Mouse (Mus musculus) embryonic facial prominence, embryonic 12.5 days (tissue): ENCODE measurements around the gene Cradd. TPM values are rescaled to one million over a fixed set of nuclear protein-coding genes. Genes with fewer than 3 reads are reported as not detected.

Source experiments
- ATAC-seq: fragments of 200-750 bp; cut with Nextera tagmentation; 2 replicates; pipeline ENCODE4 v1.8.0; 2017; ENCODE audit not compliant: insufficient number of reproducible peaks, insufficient read depth, low FRiP score, low TSS enrichment
- H3K27ac ChIP-seq: fragments of 300-500 bp; sonication (generic); 2 replicates; pipeline ENCODE4 v1.5.1; 2016; ENCODE audit warnings: mild to moderate bottlenecking
- H3K27me3 ChIP-seq: fragments of 300-500 bp; sonication (generic); 2 replicates; pipeline ENCODE4 v1.6.1; 2016; ENCODE audit warnings: mild to moderate bottlenecking, moderate library complexity
- H3K36me3 ChIP-seq: fragments of 300-500 bp; sonication (generic); 2 replicates; pipeline ENCODE4 v1.6.1; 2016; ENCODE audit warnings: mild to moderate bottlenecking
- H3K4me1 ChIP-seq: fragments of 300-500 bp; sonication (generic); 2 replicates; pipeline ENCODE4 v1.6.1; 2016
- H3K4me2 ChIP-seq: fragments of 300-500 bp; sonication (generic); replicated peaks from 2 replicates; pipeline ENCODE4 v1.6.1; 2016; ENCODE audit warnings: mild to moderate bottlenecking, moderate library complexity
- H3K4me3 ChIP-seq: fragments of 300-500 bp; sonication (generic); 2 replicates; pipeline ENCODE4 v1.5.1; 2016; ENCODE audit warnings: mild to moderate bottlenecking
- H3K9ac ChIP-seq: fragments of 300-500 bp; sonication (generic); 2 replicates; pipeline ENCODE4 v1.6.1; 2016; ENCODE audit warnings: mild to moderate bottlenecking, moderate library complexity
- H3K9me3 ChIP-seq: fragments of 300-500 bp; sonication (generic); 2 replicates; pipeline ENCODE4 v1.6.1; 2016; ENCODE audit warnings: mild to moderate bottlenecking, moderate library complexity
- WGBS: fragments of 180-500 bp; shearing (Covaris S2); methylation state at CpG from one replicate; pipeline ENCODE4 v1.1.7; 2016; 5-methylcytosine and 5-hydroxymethylcytosine counted together
- polyA plus RNA-seq: library from polyadenylated mRNA; unstranded; fragments of >200 nt; fragmentation: Nextera tagmentation; extraction: Ambion mirVana; gene quantifications from 2 replicates; pipeline ENCODE4 v1.2.1, GENCODE M21; 2016

The Cradd gene
- polyA plus RNA-seq, 1 experiment from 2014 or later, result 14.1 TPM

GRCm38 (mm10) chr10:95162691-95163374 is 161.1 kb downstream of the Cradd start:
- WGBS, result 35% methylated on average over 8 of the region's 8 CpGs

GRCm38 (mm10) chr10:95159675-95160256 is 164.2 kb downstream of the Cradd start:
- Histone ChIP-seq H3K4me1 (peaks cover 8% of the 10 kb centered on the region; the same call in 1 of the 2 replicates), H3K9me3 (no peaks in the 10 kb centered on the region), H3K9ac (no peak overlapping the region), H3K4me2 (no peak overlapping the region), H3K36me3 (no peaks in the 10 kb centered on the region), H3K27ac (no peak overlapping the region), H3K4me3 (no peak overlapping the region), H3K27me3 (no peaks in the 10 kb centered on the region)
- WGBS, result 62% methylated on average over 9 of the region's 9 CpGs
- ATAC-seq, result no peak

More at GRCm38 (mm10) chr10:95162691-95163374, 161.1 kb downstream of the Cradd start:
- H3K9me3 ChIP-seq, result no peaks in the 10 kb centered on the region
- ATAC-seq, result no peak
- H3K27ac ChIP-seq, result peak overlapping the region; percentile 70
- H3K4me1 ChIP-seq, result peaks cover 8% of the 10 kb centered on the region; the same call in 1 of the 2 replicates
- no peaks in the 10 kb centered on the region for H3K36me3 ChIP-seq
- H3K4me3 ChIP-seq, result no peak overlapping the region
- H3K9ac ChIP-seq, result no peak overlapping the region
- no peak overlapping the region for H3K4me2 ChIP-seq
- H3K27me3 ChIP-seq, result no peaks in the 10 kb centered on the region

- no peak for ATAC-seq
- H3K4me1 ChIP-seq, result peaks cover 3% of the 10 kb centered on the region; the same call in 1 of the 2 replicates
- no peaks in the 10 kb centered on the region for H3K9me3 ChIP-seq
- H3K27me3 ChIP-seq, result no peaks in the 10 kb centered on the region
- H3K9ac ChIP-seq, result no peak overlapping the region
- H3K4me2 ChIP-seq, result no peak overlapping the region
- no peaks in the 10 kb centered on the region for H3K36me3 ChIP-seq
- 93% methylated on average over 5 of the region's 7 CpGs for WGBS
- H3K4me3 ChIP-seq, result no peak overlapping the region
- H3K27ac ChIP-seq, result no peak overlapping the region
These were observed 167.5 kb downstream of the Cradd start for GRCm38 (mm10) chr10:95156410-95156809.

GRCm38 (mm10) chr10:95154675-95155074 is 169.3 kb downstream of the Cradd start:
- H3K27me3 ChIP-seq, result no peaks in the 10 kb centered on the region
- ATAC-seq, result no peak
- no peaks in the 10 kb centered on the region for H3K36me3 ChIP-seq
- H3K27ac ChIP-seq, result no peak overlapping the region
- H3K4me3 ChIP-seq, result no peak overlapping the region
- no peaks in the 10 kb centered on the region for H3K9me3 ChIP-seq
- WGBS, result 95% methylated on average over 1 of the region's 1 CpGs
- H3K4me1 ChIP-seq, result peaks cover 3% of the 10 kb centered on the region; the same call in 1 of the 2 replicates
- H3K9ac ChIP-seq, result no peak overlapping the region
- H3K4me2 ChIP-seq, result no peak overlapping the region

- Histone ChIP-seq H3K4me3 (no peak overlapping the region), H3K4me1 (peaks cover 3% of the 10 kb centered on the region; the same call in 1 of the 2 replicates), H3K4me2 (no peak overlapping the region), H3K27me3 (no peaks in the 10 kb centered on the region), H3K9ac (no peak overlapping the region), H3K36me3 (no peaks in the 10 kb centered on the region), H3K27ac (no peak overlapping the region), H3K9me3 (no peaks in the 10 kb centered on the region)
- WGBS, result 63% methylated on average over 7 of the region's 7 CpGs
- ATAC-seq, result no peak
These were observed 170.7 kb downstream of the Cradd start for GRCm38 (mm10) chr10:95153224-95153623.

GRCm38 (mm10) chr10:95152503-95152989 is 171.4 kb downstream of the Cradd start:
- no peak for ATAC-seq
- H3K4me2 ChIP-seq, result no peak overlapping the region
- WGBS, result 56% methylated on average over 9 of the region's 9 CpGs

GRCm38 (mm10) chr10:95151012-95151768 is 172.7 kb downstream of the Cradd start:
- ATAC-seq, result no peak
- Histone ChIP-seq H3K9ac (no peak overlapping the region), H3K4me2 (no peak overlapping the region), H3K4me1 (peaks cover 12% of the 10 kb centered on the region), H3K9me3 (no peaks in the 10 kb centered on the region), H3K4me3 (no peak overlapping the region), H3K27ac (no peak overlapping the region), H3K36me3 (no peaks in the 10 kb centered on the region), H3K27me3 (no peaks in the 10 kb centered on the region)
- WGBS, result 93% methylated on average over 6 of the region's 6 CpGs

More at GRCm38 (mm10) chr10:95152503-95152989, 171.4 kb downstream of the Cradd start:
- no peak overlapping the region for H3K9ac ChIP-seq
- no peaks in the 10 kb centered on the region for H3K27me3 ChIP-seq
- H3K9me3 ChIP-seq, result no peaks in the 10 kb centered on the region
- H3K36me3 ChIP-seq, result no peaks in the 10 kb centered on the region
- no peak overlapping the region for H3K4me3 ChIP-seq
- no peak overlapping the region for H3K27ac ChIP-seq
- peaks cover 3% of the 10 kb centered on the region; the same call in 1 of the 2 replicates for H3K4me1 ChIP-seq

GRCm38 (mm10) chr10:95149666-95150065 is 174.3 kb downstream of the Cradd start:
- Histone ChIP-seq H3K27me3 (no peaks in the 10 kb centered on the region), H3K36me3 (no peaks in the 10 kb centered on the region), H3K4me1 (peaks cover 22% of the 10 kb centered on the region), H3K27ac (no peak overlapping the region), H3K9me3 (no peaks in the 10 kb centered on the region), H3K4me2 (no peak overlapping the region), H3K4me3 (no peak overlapping the region), H3K9ac (no peak overlapping the region)
- 62% methylated on average over 1 of the region's 1 CpGs for WGBS
- no peak for ATAC-seq

- Histone ChIP-seq H3K4me2 (no peak overlapping the region), H3K4me3 (no peak overlapping the region), H3K27ac (no peak overlapping the region), H3K9me3 (no peaks in the 10 kb centered on the region), H3K36me3 (no peaks in the 10 kb centered on the region), H3K27me3 (no peaks in the 10 kb centered on the region), H3K4me1 (peaks cover 31% of the 10 kb centered on the region), H3K9ac (no peak overlapping the region)
- no peak for ATAC-seq
- WGBS, result 85% methylated on average over 3 of the region's 3 CpGs
These were observed 175.3 kb downstream of the Cradd start for GRCm38 (mm10) chr10:95148641-95149040.

GRCm38 (mm10) chr10:95147136-95147901 is 176.6 kb downstream of the Cradd start:
- ATAC-seq, result no peak

GRCm38 (mm10) chr10:95146491-95146890 is 177.4 kb downstream of the Cradd start:
- Histone ChIP-seq H3K4me1 (peaks cover 40% of the 10 kb centered on the region), H3K4me2 (no peak overlapping the region), H3K4me3 (no peak overlapping the region), H3K27ac (no peak overlapping the region), H3K27me3 (no peaks in the 10 kb centered on the region), H3K36me3 (no peaks in the 10 kb centered on the region), H3K9me3 (no peaks in the 10 kb centered on the region), H3K9ac (no peak overlapping the region)
- WGBS, result 68% methylated on average over 5 of the region's 5 CpGs
- no peak for ATAC-seq

More at GRCm38 (mm10) chr10:95147136-95147901, 176.6 kb downstream of the Cradd start:
- Histone ChIP-seq H3K4me2 (no peak overlapping the region), H3K9me3 (no peaks in the 10 kb centered on the region), H3K4me3 (no peak overlapping the region), H3K36me3 (no peaks in the 10 kb centered on the region), H3K27me3 (no peaks in the 10 kb centered on the region), H3K27ac (no peak overlapping the region), H3K4me1 (peaks cover 40% of the 10 kb centered on the region), H3K9ac (no peak overlapping the region)
- WGBS, result 79% methylated on average over 6 of the region's 6 CpGs
